Mouse (Mus musculus) layer of hippocampus, postnatal 14 days (tissue): ENCODE data around the gene Pcx. TPM values are rescaled to one million over a fixed set of nuclear protein-coding genes. Genes with fewer than 3 reads are reported as not detected.

Experiments used
- DNase-seq, 2 experiments: peaks; one replicate each; pipeline ENCODE4 v3.0.0; 2021 to 2022; ENCODE audit warnings: low spot score in 2 of 2, mixed read lengths in 1 of 2
- total RNA-seq, 2 experiments: library from RNA; stranded (reverse); gene quantifications; 2 replicates each; pipeline ENCODE4 v1.2.3; 2021

The Pcx gene
- total RNA-seq, 2 experiments from 2014 or later: 56.6 to 63.9 TPM

- no peak for DNase-seq
Measured at GRCm38 (mm10) chr19:4495814-4496213, 14.5 kb upstream of the Pcx start.

GRCm38 (mm10) chr19:4496535-4497262 is 13.6 kb upstream of the Pcx start:
- no peak for DNase-seq

- peak; percentile 66 to 68 for DNase-seq
Measured at GRCm38 (mm10) chr19:4497263-4497973, 12.9 kb upstream of the Pcx start.

GRCm38 (mm10) chr19:4498062-4498933 is 12.0 kb upstream of the Pcx start, which contains the start of gene 2010003K11Rik:
Gene 2010003K11Rik (minus strand): TSS chr19:4498583.
- DNase-seq: no peak

GRCm38 (mm10) chr19:4502701-4503100 is 7.6 kb upstream of the Pcx start:
- DNase-seq: no peak

- no peak for DNase-seq
Measured at GRCm38 (mm10) chr19:4504830-4505229, 5.4 kb upstream of the Pcx start.

GRCm38 (mm10) chr19:4507746-4508145 is 2.5 kb upstream of the Pcx start:
- no peak for DNase-seq

- no peak for DNase-seq
Measured at GRCm38 (mm10) chr19:4511116-4511841, 1.0 kb downstream of the Pcx start.

GRCm38 (mm10) chr19:4513236-4513858 is 3.1 kb downstream of the Pcx start:
- no peak for DNase-seq

- no peak for DNase-seq
Measured at GRCm38 (mm10) chr19:4515746-4516145, 5.5 kb downstream of the Pcx start.

GRCm38 (mm10) chr19:4516288-4516687 is 6.0 kb downstream of the Pcx start:
- DNase-seq: no peak

GRCm38 (mm10) chr19:4517483-4517882 is 7.2 kb downstream of the Pcx start:
- no peak for DNase-seq

- DNase-seq: no peak
Measured at GRCm38 (mm10) chr19:4521426-4522050, 11.3 kb downstream of the Pcx start.

GRCm38 (mm10) chr19:4534646-4535045 is 24.4 kb downstream of the Pcx start:
- DNase-seq: no peak

- no peak for DNase-seq
Measured at GRCm38 (mm10) chr19:4535922-4536321, 25.6 kb downstream of the Pcx start.

- no peak for DNase-seq
Measured at GRCm38 (mm10) chr19:4536606-4537005, 26.3 kb downstream of the Pcx start.

- no peak for DNase-seq
Measured at GRCm38 (mm10) chr19:4540263-4540662, 30.0 kb downstream of the Pcx start.

- no peak for DNase-seq
Measured at GRCm38 (mm10) chr19:4540992-4541391, 30.7 kb downstream of the Pcx start.

- no peak for DNase-seq
Measured at GRCm38 (mm10) chr19:4542081-4542480, 31.8 kb downstream of the Pcx start.

- no peak for DNase-seq
Measured at GRCm38 (mm10) chr19:4545091-4545490, 34.8 kb downstream of the Pcx start.
